Mouse (Mus musculus) naive thymus-derived CD4-positive, alpha-beta T cell, adult 2 months (primary cell): ENCODE results near the gene Gabrb3.
A peak's percentile ranks its signal among the peaks of the same experiment; 100 is the strongest.

Experiments used
- DNase-seq: peaks from one replicate; pipeline ENCODE4 v3.0.0-alpha.2; 2011; ENCODE audit warnings: low read depth

Gabrb3 gene

GRCm38 (mm10) chr7:57529954-57530353 lies 110.5 kb downstream of the Gabrb3 start:
- DNase-seq: no peak

GRCm38 (mm10) chr7:57532676-57533075 lies 113.2 kb downstream of the Gabrb3 start:
- DNase-seq: no peak

- DNase-seq: no peak
Observed at GRCm38 (mm10) chr7:57538565-57538964, 119.1 kb downstream of the Gabrb3 start.

GRCm38 (mm10) chr7:57560732-57561436 lies 141.4 kb downstream of the Gabrb3 start:
- DNase-seq: no peak

GRCm38 (mm10) chr7:57564403-57564802 lies 144.9 kb downstream of the Gabrb3 start:
- no peak for DNase-seq

GRCm38 (mm10) chr7:57590451-57591248 lies 171.2 kb downstream of the Gabrb3 start:
- peak; percentile 2 for DNase-seq

GRCm38 (mm10) chr7:57591249-57591577 lies 171.7 kb downstream of the Gabrb3 start:
- DNase-seq: no peak

GRCm38 (mm10) chr7:57591578-57592431 lies 172.3 kb downstream of the Gabrb3 start:
- no peak for DNase-seq

- no peak for DNase-seq
Observed at GRCm38 (mm10) chr7:57597341-57597740, 177.8 kb downstream of the Gabrb3 start.

- DNase-seq: no peak
Observed at GRCm38 (mm10) chr7:57618697-57619096, 199.2 kb downstream of the Gabrb3 start.

GRCm38 (mm10) chr7:57620036-57620435 lies 200.5 kb downstream of the Gabrb3 start:
- DNase-seq: no peak

GRCm38 (mm10) chr7:57623718-57624117 lies 204.2 kb downstream of the Gabrb3 start:
- DNase-seq: no peak

GRCm38 (mm10) chr7:57635026-57635425 lies 215.5 kb downstream of the Gabrb3 start:
- DNase-seq: no peak

- DNase-seq: no peak
Observed at GRCm38 (mm10) chr7:57635687-57636086, 216.2 kb downstream of the Gabrb3 start.

- DNase-seq: no peak
Observed at GRCm38 (mm10) chr7:57640796-57641195, 221.3 kb downstream of the Gabrb3 start.

- DNase-seq: no peak
Observed at GRCm38 (mm10) chr7:57647345-57647744, 227.9 kb downstream of the Gabrb3 start.

- DNase-seq: no peak
Observed at GRCm38 (mm10) chr7:57648136-57648755, 228.8 kb downstream of the Gabrb3 start.

- no peak for DNase-seq
Observed at GRCm38 (mm10) chr7:57677352-57677751, 257.9 kb downstream of the Gabrb3 start.

- DNase-seq: no peak
Observed at GRCm38 (mm10) chr7:57689836-57690235, 270.3 kb downstream of the Gabrb3 start.

- no peak for DNase-seq
Observed at GRCm38 (mm10) chr7:57700370-57700769, 280.9 kb downstream of the Gabrb3 start.

GRCm38 (mm10) chr7:57701046-57701445 lies 281.6 kb downstream of the Gabrb3 start:
- no peak for DNase-seq

- DNase-seq: no peak
Observed at GRCm38 (mm10) chr7:57703580-57703979, 284.1 kb downstream of the Gabrb3 start.
